Mouse (Mus musculus) gonadal fat pad, adult 2 months (tissue): ENCODE measurements around the gene Cym. TPM values are rescaled to one million over a fixed set of nuclear protein-coding genes. Genes with fewer than 3 reads are reported as not detected.

Source experiments
- DNase-seq: peaks from one replicate; pipeline ENCODE4 v3.0.0-alpha.2; 2012; ENCODE audit warnings: low read depth
- polyA plus RNA-seq: library from polyadenylated mRNA; depleted of rRNA; stranded (reverse); fragments of >200 nt; gene quantifications from 2 replicates; pipeline ENCODE4 v1.2.3, GENCODE M21; 2012

Gene Cym
- polyA plus RNA-seq, 1 experiment: 0.22 TPM

DNA sequence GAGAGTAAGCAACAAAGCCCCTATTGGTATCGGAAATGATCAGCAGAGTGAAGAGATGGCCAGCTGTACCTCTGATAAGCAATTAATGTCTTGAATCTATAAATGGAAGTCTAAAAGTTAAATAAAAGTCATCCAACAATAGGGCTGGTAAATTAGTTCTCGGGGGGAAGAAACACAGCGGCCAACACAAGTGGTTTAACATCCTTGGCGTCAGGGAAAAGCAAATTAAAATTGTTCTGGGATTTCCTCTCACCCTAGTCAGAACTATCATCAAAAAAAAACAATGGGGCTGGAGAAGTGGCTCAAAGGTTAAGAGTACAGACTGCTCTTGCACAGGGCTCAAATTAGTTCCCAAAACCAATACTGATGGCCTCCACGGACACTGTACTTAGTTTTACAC, 4.3 kb upstream of the Cym start:
- DNase-seq: no peak

DNA sequence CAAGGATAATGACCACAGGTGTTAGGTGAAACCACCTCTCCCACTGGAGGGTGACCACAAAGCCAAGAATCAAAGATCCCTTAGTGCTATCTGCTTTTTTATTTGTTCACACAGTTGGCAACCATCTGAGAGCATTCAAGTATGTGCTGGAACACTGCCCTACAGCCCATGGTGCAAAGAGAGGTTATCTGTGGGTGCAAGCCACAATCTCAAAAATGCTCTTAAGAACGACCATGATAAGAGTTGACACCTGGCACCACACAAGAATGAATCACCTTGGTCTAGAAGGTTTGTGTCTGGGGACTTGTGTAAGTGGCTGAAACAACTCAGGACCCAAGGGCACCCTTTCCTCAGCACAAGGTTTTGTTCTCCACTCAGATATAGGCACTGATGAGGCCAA, 1.7 kb upstream of the Cym start:
- DNase-seq: no peak

DNA sequence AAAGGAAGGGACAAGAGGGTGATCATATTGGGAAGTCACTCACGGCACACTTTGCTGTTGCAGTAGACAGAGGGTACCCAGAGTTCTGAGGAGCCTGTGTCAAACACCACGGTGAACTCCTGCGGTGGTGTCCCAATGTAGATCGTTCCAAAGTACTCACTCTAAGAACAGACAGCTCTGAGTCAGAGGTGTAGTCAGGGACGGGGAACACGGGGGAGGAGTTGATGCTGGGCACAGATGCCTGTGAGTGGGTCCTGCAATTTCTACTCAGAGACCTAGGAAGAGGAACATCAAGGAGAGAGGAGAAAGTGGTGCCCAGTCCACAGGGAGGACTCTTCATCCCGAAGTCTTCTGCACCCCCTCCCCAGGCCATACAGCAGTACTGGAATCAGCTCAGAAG, 3.0 kb downstream of the Cym start:
- DNase-seq: no peak

DNA sequence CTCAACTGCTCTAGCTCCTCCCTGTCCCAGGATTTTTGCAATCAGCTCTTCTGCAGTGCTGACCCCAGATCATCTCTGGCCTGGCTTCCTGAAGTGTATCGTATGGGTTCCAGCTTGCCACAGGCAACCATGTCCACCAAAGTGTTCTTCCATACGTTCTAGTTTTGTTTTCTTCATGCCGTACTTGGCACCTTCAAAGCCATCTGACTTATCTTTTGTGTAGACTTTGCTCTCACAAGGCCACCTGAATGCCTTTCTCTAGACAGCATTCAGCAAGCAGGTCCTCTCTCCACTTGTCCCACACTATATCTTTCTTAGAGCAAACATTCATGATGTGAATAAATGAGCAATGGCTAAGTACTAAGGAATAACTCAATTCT, 4.4 kb downstream of the Cym start:
- DNase-seq: no peak

DNA sequence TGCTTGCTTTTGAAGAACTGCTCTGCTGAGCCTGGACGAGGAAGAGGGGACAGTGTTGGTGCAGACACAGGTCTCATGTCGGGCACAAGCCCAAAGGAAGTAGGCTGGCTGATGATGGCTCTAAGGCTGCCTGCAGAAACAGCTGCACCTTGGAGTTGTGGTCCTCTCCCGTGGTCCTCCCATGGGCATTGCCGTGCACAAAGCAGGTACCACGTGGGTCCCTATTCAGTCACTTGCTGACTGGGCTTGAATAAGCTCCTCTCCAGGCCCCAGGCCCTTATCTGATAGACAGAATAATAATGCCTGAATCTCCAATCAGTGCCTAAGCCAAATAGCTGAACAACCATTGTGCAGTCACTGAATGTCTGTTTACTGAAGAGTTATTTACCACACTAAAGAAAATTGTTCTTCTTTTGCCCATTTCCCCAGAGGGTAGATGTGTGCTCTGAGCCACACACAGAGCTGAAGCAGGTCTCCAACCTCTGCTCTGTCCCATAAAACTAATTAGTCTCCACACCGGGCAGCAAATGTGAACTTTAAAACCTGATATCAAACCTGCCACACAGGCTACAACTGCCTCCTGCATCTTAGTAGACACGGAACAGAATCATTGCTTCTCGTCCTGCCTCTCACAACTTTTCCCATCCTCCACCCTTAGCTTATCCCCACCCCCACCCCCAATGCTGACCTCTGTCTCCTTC, 5.0 kb downstream of the Cym start:
- DNase-seq: no peak

DNA sequence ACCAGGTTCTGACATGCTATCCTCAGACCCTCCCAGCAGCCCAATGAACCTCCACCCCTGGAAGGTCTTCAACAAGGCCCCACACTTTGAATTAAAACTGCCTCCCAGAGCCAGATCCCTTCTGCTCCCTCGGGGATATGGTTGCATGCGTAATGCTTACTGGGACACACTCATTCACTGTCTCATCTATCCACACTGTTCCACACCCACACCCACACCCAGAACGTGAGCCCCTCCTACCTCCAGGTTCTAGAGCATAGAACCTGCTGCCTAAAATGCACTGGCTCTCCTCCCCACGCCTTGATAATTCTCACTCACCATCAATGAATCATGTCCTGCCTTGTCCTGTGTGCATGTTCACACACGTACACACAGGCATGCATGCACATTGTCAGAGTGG, 6.9 kb downstream of the Cym start:
- no peak for DNase-seq

- DNase-seq: no peak
These were observed 13.8 kb downstream of the Cym start for GRCm38 (mm10) chr3:107207625-107208253.

DNA sequence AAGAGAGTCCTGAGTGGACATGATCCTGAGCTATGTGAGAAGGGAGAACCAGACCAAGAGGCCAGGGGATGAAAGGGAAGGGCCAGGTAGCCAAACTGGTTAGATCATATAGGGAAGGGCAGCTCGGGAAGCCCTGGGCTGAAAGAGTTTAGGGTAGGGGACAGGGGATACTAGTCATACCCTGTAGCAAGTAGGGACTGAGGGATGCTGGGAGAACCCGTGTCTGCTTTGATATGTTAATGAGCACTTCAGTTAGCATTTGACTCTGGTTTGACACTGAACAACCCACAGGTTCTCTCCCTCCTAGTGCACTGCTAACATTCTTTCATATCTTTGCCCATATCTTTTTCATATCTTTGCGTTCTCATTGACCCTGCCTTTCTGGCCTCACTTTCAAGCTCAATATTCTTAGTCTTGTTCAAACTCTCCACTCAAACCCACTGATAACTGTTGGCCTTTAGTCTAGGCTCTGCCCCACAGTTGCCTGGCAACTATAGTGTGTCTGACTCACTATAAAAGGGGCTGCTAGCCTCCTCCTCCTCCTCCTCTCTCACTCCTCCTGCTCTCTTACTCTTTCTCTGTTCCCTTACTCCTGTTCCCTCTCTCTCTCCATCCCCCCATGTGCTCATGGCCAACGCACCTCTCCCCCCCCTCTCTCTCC, 14.9 kb downstream of the Cym start:
- DNase-seq: no peak

DNA sequence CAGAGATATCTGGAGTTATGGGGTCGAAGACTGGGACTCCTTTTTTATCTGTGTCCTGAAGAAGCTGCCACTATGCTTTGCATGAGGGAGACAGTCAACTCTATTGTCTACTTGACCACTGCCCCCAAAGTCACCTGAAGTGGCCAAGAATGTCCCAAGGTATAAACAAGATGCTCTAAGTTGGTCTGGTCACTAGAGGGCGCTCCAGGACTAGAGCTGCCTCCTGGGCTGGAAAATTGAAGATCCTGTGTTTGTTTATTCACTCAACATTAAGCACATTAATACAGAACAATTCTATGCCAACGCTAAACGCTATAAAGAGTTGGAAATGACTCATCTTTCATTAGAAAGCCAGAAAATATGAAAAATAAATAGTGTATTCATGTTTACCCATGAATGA, 15.5 kb downstream of the Cym start:
- DNase-seq: no peak

DNA sequence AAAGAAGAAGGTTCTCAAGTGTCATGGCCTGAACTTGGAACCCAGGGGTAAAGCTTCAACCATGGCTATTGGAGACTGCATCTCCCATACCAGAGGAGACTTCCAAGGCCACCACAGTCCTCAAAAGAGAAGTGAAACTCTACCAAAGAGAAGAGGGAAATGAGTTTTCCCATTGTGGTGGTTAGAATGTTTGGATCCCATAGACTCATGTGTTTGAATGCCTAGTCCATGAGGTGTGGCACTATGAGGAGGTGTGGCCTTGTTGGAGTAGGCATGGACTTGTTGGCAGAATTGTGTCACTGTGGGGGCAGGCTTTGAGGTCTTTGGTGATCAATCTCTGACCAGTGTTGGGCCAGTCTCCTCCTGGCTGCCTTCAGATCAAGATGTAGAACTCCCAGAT, 16.4 kb downstream of the Cym start:
- no peak for DNase-seq

GRCm38 (mm10) chr3:107204413-107204812, 17.1 kb downstream of the Cym start:
- DNase-seq: no peak

GRCm38 (mm10) chr3:107201310-107202180, 20.0 kb downstream of the Cym start:
- no peak for DNase-seq

- no peak for DNase-seq
These were observed 33.2 kb downstream of the Cym start for GRCm38 (mm10) chr3:107188226-107188899.

- no peak for DNase-seq
These were observed 34.5 kb downstream of the Cym start for GRCm38 (mm10) chr3:107187022-107187421.

DNA sequence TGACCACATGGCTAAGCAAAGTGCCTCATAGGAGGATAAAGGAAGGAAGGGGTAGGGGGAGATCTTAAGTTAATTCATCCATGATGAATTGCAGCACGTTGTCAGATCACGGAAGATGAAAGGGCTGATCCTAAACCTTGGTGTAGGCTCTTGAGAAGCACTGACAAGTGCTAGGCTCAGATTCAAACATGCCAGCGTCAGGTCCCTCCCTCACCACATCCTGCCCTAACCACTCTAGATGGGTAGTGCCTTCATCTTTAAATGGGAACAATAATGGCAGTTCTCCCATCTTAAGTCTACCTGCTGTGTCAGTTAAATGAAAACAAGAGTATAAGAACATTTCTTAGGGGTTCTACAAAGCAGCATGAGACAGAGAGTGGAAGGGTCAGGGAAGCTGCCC, 35.9 kb downstream of the Cym start:
- no peak for DNase-seq

DNA sequence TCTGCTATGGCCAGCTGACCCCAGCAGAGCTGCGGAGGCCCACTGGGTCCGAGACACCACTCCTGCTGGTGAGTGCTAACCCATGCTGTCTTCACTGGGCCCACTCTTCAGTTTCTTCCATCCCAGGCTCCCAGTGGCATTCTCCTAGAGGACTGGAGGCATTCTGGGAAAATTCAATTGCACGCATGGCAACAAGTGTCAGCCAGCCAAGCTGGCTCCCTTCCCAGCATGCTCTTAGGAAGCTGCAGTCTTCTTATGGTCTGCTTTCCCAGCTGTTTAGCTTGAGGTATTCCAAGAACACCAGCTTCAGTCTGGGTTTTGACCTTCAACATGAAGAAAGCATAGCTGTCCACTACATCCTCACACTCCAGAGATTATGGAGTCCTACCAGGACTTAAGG, 38.4 kb downstream of the Cym start:
- no peak for DNase-seq

DNA sequence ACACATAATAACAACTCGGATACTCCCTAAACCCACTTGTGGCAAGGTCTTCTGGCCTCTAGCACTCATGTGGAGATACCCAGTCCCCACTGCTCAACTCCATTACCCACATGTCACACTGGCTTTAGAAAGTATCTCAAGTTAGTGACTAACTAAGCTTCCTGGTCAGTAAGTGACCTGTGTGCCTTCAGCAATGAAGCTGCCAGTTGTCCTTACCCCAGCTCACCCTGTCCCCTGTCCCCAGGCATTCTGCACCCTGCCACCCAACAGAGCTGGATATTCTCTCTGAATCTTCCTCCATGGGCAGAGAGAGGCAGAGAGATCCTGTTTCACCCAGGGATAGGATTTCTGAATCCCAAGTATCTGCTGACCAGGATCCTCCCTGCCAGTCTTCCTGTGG, 38.8 kb downstream of the Cym start, which contains the start of gene Kcna10:
Kcna10 (plus strand) TSS at position 301 of the 400 bp plus-strand sequence.
- DNase-seq: no peak

DNA sequence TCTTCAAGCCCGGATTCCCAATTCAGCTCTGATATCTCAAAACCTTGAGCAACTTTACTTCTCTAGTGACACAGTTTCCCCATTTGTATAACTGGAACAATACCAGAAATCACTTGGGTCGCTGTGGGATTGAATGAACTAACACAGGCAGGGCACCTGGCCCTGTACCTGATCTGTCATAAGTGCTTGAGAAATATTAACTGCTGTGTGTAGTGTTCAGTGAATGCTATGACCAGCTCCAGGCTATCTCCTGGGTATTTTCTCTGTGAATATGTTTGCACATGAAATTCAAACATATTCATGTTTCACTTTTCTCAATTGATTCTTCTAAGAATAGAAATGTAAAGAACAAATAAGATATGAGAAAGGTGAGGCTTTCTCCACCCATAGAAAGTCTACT, 40.7 kb downstream of the Cym start:
- no peak for DNase-seq

- DNase-seq: no peak
These were observed 45.0 kb downstream of the Cym start for GRCm38 (mm10) chr3:107176501-107176900.

DNA sequence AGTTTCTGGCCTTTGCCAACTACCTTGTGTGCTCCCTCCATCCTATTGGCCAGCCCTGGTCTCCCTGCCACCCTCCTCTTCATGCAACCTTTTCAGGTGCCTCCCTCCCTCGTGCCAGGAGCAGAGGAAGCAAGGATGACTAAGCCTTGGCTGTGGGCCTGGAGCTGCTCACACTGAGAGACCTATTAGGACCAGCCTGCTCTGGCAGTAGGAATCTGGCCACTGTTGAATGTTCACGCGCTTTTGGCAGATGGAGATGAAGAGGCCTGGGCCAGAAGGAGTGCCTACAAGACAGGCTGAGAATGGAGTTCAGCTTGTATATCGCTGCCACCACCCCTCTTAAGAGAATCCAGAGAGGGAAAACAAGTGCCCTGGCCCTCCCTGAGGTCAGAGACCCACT, 46.0 kb downstream of the Cym start:
- DNase-seq: no peak

GRCm38 (mm10) chr3:107172556-107172955, 49.0 kb downstream of the Cym start:
- no peak for DNase-seq

GRCm38 (mm10) chr3:107171964-107172363, 49.6 kb downstream of the Cym start:
- DNase-seq: no peak
